Mouse (Mus musculus) G1E-ER4 (cell line): ENCODE results near the gene Rsph14. TPM values are rescaled to one million over a fixed set of nuclear protein-coding genes. Genes with fewer than 3 reads are reported as not detected.

ENCODE experiments used
- GATA1 ChIP-seq: IDR thresholded peaks from one replicate; pipeline ENCODE4 v1.8.0; 2012; ENCODE audit warnings: low read length, inconsistent platforms
- polyA plus RNA-seq: library from polyadenylated mRNA; stranded (reverse); fragments of >175 nt; gene quantifications from 2 replicates; pipeline ENCODE4 v1.2.3, GENCODE M21; 2012

Rsph14 gene
- polyA plus RNA-seq, 1 experiment: not detected

GRCm38 (mm10) chr10:75028743-75029142 lies 3.6 kb downstream of the Rsph14 start:
- TF ChIP-seq GATA1: no peak

- TF ChIP-seq GATA1: no peak
These were observed 5.9 kb downstream of the Rsph14 start for GRCm38 (mm10) chr10:75026491-75026890.

GRCm38 (mm10) chr10:75021138-75021537 lies 11.2 kb downstream of the Rsph14 start:
- no peak for TF ChIP-seq GATA1

GRCm38 (mm10) chr10:75020271-75020670 lies 12.1 kb downstream of the Rsph14 start:
- no peak for TF ChIP-seq GATA1

GRCm38 (mm10) chr10:75016481-75016880 lies 15.9 kb downstream of the Rsph14 start:
- no peak for TF ChIP-seq GATA1

- no peak for TF ChIP-seq GATA1
These were observed 16.9 kb downstream of the Rsph14 start for GRCm38 (mm10) chr10:75015465-75015864.

- no peak for TF ChIP-seq GATA1
These were observed 21.7 kb downstream of the Rsph14 start for GRCm38 (mm10) chr10:75010704-75011103.

GRCm38 (mm10) chr10:75006889-75007662 lies 25.3 kb downstream of the Rsph14 start:
- TF ChIP-seq GATA1: no peak

- TF ChIP-seq GATA1: no peak
These were observed 28.3 kb downstream of the Rsph14 start for GRCm38 (mm10) chr10:75004067-75004466.

GRCm38 (mm10) chr10:75001391-75001790 lies 31.0 kb downstream of the Rsph14 start:
- no peak for TF ChIP-seq GATA1

GRCm38 (mm10) chr10:74995377-74995776 lies 37.0 kb downstream of the Rsph14 start:
- TF ChIP-seq GATA1: no peak

GRCm38 (mm10) chr10:74994863-74995262 lies 37.5 kb downstream of the Rsph14 start:
- TF ChIP-seq GATA1: no peak

- no peak for TF ChIP-seq GATA1
These were observed 41.6 kb downstream of the Rsph14 start for GRCm38 (mm10) chr10:74990584-74991322.

GRCm38 (mm10) chr10:74989814-74990213 lies 42.6 kb downstream of the Rsph14 start:
- TF ChIP-seq GATA1: no peak

- no peak for TF ChIP-seq GATA1
These were observed 44.5 kb downstream of the Rsph14 start for GRCm38 (mm10) chr10:74987698-74988470.

GRCm38 (mm10) chr10:74983176-74983575 lies 49.2 kb downstream of the Rsph14 start:
- no peak for TF ChIP-seq GATA1
